Mouse (Mus musculus) cerebellum, adult 11 months (tissue): ENCODE measurements around the gene Nod1.

ENCODE experiments used
- DNase-seq: peaks from one replicate; pipeline ENCODE4 v3.0.0; 2022

Nod1 gene

DNA sequence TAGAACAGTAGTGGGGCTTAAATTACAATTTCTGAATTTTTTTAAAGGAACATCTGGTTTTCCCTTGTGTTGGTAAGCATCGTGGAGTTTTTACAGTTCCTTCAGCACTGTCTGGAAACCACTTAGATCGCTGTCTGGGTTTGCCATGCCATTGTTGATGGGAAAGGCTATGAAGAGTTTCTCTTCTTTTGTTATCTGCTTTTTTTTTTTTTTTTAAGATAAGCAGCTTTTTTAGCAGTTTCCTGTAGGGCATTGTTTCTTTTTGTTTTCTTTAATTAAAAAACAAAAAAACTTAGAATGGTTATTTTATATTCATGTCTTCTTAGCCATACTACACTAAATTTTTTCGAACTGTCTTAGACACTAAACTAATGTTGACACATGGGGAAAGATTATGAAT lies 94.8 kb downstream of the Nod1 start:
- no peak for DNase-seq

DNA sequence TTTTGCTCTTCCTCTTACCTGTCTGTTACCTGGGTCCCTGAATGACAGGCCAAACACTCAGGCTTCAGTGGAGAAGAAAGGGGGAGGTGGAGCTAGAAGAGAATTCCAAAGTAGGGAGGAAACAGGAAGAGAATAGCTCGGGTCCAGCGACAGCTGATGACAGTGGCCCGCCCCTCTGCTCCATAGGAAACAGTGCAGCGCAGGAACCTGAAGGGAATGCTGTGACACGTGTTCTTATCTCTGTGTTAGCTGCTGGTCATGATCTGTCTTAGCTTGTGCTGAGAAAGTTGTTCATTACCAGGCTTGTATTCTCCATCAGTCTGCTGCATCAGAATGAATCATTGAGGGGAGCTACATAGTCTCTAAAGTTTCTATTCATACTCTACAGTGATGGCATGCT lies 95.6 kb downstream of the Nod1 start:
- DNase-seq = no peak
